22 mouse cellular contexts compared by ENCODE assay signal in the genomic region with DNA sequence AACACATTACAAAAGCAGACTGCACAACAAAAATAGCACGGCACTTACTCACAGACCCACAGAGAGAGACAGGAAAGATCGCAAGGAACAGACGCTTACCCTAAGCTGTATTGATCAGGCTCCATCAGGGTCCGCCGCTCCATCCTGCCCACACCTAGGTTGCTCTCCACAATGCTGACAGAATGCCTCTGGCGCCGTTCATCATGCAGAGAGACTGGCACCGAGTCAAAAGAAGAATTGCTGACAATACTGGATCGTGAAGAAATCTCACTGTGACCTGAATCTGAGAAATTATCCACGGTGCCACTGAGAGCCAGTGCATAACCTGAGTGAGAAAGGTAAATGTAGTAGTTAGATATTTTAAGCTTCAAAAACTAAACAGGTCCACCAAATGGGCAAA.
DNase-seq lines count a peak whose midpoint lies in the region; ATAC-seq and TF ChIP-seq lines count a peak whose summit lies in the region.
"Had no signal": no experiment of that assay in that cellular context is flagged by ENCODE, and none has a peak within 500 bp of the region (broad histone marks: within the 10 kb centered on the region; RNA-seq: fewer than 3 reads in every experiment).

No protein-coding gene starts in this region.

- no peak overlapping the region for H3K9ac ChIP-seq in hindbrain, embryonic 15.5 days
- H3K9ac ChIP-seq: embryonic facial prominence, embryonic 12.5 days; forebrain, postnatal 0 days; kidney, embryonic 15.5 days; liver, embryonic 15.5 days had no signal

- H3K27ac ChIP-seq in hindbrain, embryonic 15.5 days (replicated peaks) = no peak overlapping the region
- no peak overlapping the region for H3K27ac ChIP-seq in hindbrain, embryonic 10.5 days
- 0 out of 2 replicates have a peak overlapping the region, but pooled peaks have one; percentile 22 for H3K27ac ChIP-seq in small intestine, adult 2 months (ENCODE audit: insufficient read depth, low read depth, low read length)
- H3K27ac ChIP-seq: embryonic facial prominence, embryonic 12.5 days; heart, embryonic 10.5 days; kidney, embryonic 15.5 days; limb, embryonic 10.5 days; liver, embryonic 15.5 days had no signal

- H3K4me2 ChIP-seq in hindbrain, embryonic 15.5 days = no peak overlapping the region
- H3K4me2 ChIP-seq: embryonic facial prominence, embryonic 12.5 days; kidney, embryonic 15.5 days; liver, embryonic 15.5 days; midbrain, embryonic 11.5 days had no signal

- DNase-seq in hindbrain, embryonic 10.5 days (ENCODE audit: low spot score) = no peak
- peak; percentile 67 for DNase-seq in cerebellum, adult 11-12 months
- peak; percentile 70 for DNase-seq in cerebellum, adult 9-11 months
- no peak for DNase-seq in embryo, embryonic 11 days
- DNase-seq in kidney, postnatal 4 days = no peak
- DNase-seq: adrenal gland, postnatal 36 days; forebrain, postnatal 0 days; heart, postnatal 4 days; kidney, postnatal 36 days; layer of hippocampus, adult 9-11 months; liver; spleen, adult 18-20 months had no signal

- peaks cover 38% of the 10 kb centered on the region for H3K36me3 ChIP-seq in hindbrain, embryonic 15.5 days
- H3K36me3 ChIP-seq in hindbrain, embryonic 10.5 days = peaks cover 59% of the 10 kb centered on the region
- H3K36me3 ChIP-seq in small intestine, adult 2 months (ENCODE audit: control insufficient read depth, insufficient read depth, low read length) = peaks cover 40% of the 10 kb centered on the region

- no peaks in the 10 kb centered on the region for H3K9me3 ChIP-seq in hindbrain, embryonic 15.5 days
- no peaks in the 10 kb centered on the region for H3K9me3 ChIP-seq in hindbrain, embryonic 10.5 days
- H3K9me3 ChIP-seq: embryonic facial prominence, embryonic 12.5 days; heart, embryonic 10.5 days; kidney, embryonic 15.5 days; limb, embryonic 10.5 days; liver, embryonic 15.5 days had no signal

- no peaks in the 10 kb centered on the region for H3K27me3 ChIP-seq in hindbrain, embryonic 15.5 days
- no peaks in the 10 kb centered on the region for H3K27me3 ChIP-seq in hindbrain, embryonic 10.5 days (ENCODE audit: insufficient read depth, poor library complexity, severe bottlenecking)
- H3K27me3 ChIP-seq in small intestine, adult 2 months (ENCODE audit: control insufficient read depth, insufficient read depth, low read length) = no peaks in the 10 kb centered on the region
- H3K27me3 ChIP-seq: embryonic facial prominence, embryonic 12.5 days; kidney, embryonic 15.5 days; liver, embryonic 15.5 days; Patski had no signal

- 79% methylated on average over 10 of the region's 10 CpGs for WGBS in hindbrain, embryonic 15.5 days
- 91% methylated on average over 10 of the region's 10 CpGs for WGBS in hindbrain, embryonic 10.5 days
- 90% methylated on average over 10 of the region's 10 CpGs for WGBS in small intestine, adult 2 months

- no peak for TF ChIP-seq CTCF in small intestine, adult 2 months (IDR thresholded peaks at IDR 0.05; ENCODE audit: extremely low read depth, insufficient read length, insufficient replicate concordance, low read depth, low read length)

- no peak overlapping the region for H3K4me3 ChIP-seq in hindbrain, embryonic 15.5 days
- no peak overlapping the region for H3K4me3 ChIP-seq in hindbrain, embryonic 10.5 days
- H3K4me3 ChIP-seq in small intestine, adult 2 months (ENCODE audit: low read depth, low read length) = no peak overlapping the region
- H3K4me3 ChIP-seq: embryonic facial prominence, embryonic 12.5 days; heart, embryonic 10.5 days; kidney, embryonic 15.5 days; limb, embryonic 10.5 days; liver, embryonic 15.5 days had no signal

- no peaks in the 10 kb centered on the region for H3K4me1 ChIP-seq in hindbrain, embryonic 15.5 days (replicated peaks)
- H3K4me1 ChIP-seq in hindbrain, embryonic 10.5 days (replicated peaks) = no peaks in the 10 kb centered on the region; the same call in 1 of the 2 replicates
- H3K4me1 ChIP-seq in small intestine, adult 2 months (ENCODE audit: control insufficient read depth, insufficient read depth, insufficient read length, low read length) = no peaks in the 10 kb centered on the region
- H3K4me1 ChIP-seq: embryonic facial prominence, embryonic 12.5 days had no signal

- TF ChIP-seq POLR2A in small intestine, adult 2 months (IDR thresholded peaks at IDR 0.05; ENCODE audit: low read depth, low read length) = no peak

- ATAC-seq in hindbrain, embryonic 15.5 days (ENCODE audit: low FRiP score, low read depth) = 0 out of 2 replicates have a peak, but pooled peaks have one; percentile 39
- ATAC-seq: forebrain, postnatal 0 days; intestine, postnatal 0 days; Patski had no signal

Comparison
In these comparisons a context has a peak if more than half of its experiments do, and no peak if none do; other contexts are left out.
1. DNase-seq: peak in cerebellum, adult 11-12 months (single experiment) and cerebellum, adult 9-11 months (single experiment); none in hindbrain, embryonic 10.5 days (single experiment), embryo, embryonic 11 days (single experiment) and kidney, postnatal 4 days (0 of 2).